Mouse (Mus musculus) megakaryocyte, embryonic 14.5 days (primary cell): Measurements from ENCODE around the gene 4930579F01Rik. TPM values are rescaled to one million over a fixed set of nuclear protein-coding genes. Genes with fewer than 3 reads are reported as not detected.

Experiments
- H3K27me3 ChIP-seq: replicated peaks from 2 replicates; pipeline ENCODE3; 2012; ENCODE audit warnings: inconsistent platforms
- H3K36me3 ChIP-seq: replicated peaks from 2 replicates; pipeline ENCODE3; 2012; ENCODE audit warnings: low read length, inconsistent platforms, mixed read lengths
- H3K4me1 ChIP-seq: 2 replicates; pipeline ENCODE4 v1.6.1; 2012; ENCODE audit warnings: inconsistent platforms
- H3K4me3 ChIP-seq: replicated peaks from 2 replicates; pipeline ENCODE3; 2012; ENCODE audit warnings: moderate library complexity, mild to moderate bottlenecking, inconsistent platforms
- H3K9me3 ChIP-seq: 2 replicates; pipeline ENCODE4 v1.6.1; 2012; ENCODE audit warnings: inconsistent platforms
- FLI1 ChIP-seq: IDR thresholded peaks from 2 replicates; pipeline ENCODE4 v1.6.1; 2012; ENCODE audit warnings: low read length, inconsistent platforms, mixed read lengths
- GATA1 ChIP-seq: IDR thresholded peaks from 3 replicates; pipeline ENCODE4 v1.6.1; 2012; ENCODE audit warnings: mixed read lengths, low read length, inconsistent platforms, borderline replicate concordance
- polyA plus RNA-seq: library from polyadenylated mRNA; stranded (reverse); fragments of >175 nt; gene quantifications from 2 replicates; pipeline ENCODE4 v1.2.3, GENCODE M21; 2012; ENCODE audit warnings: low replicate concordance; ENCODE audit not compliant: insufficient read depth

Gene 4930579F01Rik
- polyA plus RNA-seq, 1 experiment = not detected

DNA sequence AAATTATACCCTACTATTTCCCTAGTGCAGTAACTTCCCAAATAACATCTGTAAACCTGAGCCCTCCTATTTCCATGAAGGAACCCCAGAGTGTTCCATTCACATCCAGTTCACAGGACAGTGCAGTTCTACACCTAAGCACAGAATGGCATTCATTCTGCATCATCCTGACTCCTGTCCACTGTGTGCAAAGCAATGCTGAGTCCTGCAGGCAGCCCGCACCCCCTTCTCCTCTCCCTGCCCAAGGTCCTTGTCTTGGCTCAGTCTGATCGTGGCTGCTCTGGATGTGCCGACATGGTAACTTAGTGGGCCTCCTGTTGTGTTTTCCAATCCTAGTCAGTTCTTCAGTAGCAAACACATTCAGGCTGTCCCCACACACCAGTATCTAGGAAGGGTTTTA, 36.6 kb upstream of the 4930579F01Rik start:
- H3K27me3 ChIP-seq = peaks cover 13% of the 10 kb centered on the region
- TF ChIP-seq GATA1 = no peak
- no peak overlapping the region for H3K4me3 ChIP-seq
- H3K9me3 ChIP-seq = no peaks in the 10 kb centered on the region
- H3K4me1 ChIP-seq = peaks cover 3% of the 10 kb centered on the region
- H3K36me3 ChIP-seq = no peaks in the 10 kb centered on the region

- Histone ChIP-seq H3K4me1 (peaks cover 3% of the 10 kb centered on the region), H3K27me3 (peaks cover 10% of the 10 kb centered on the region), H3K36me3 (no peaks in the 10 kb centered on the region), H3K4me3 (no peak overlapping the region), H3K9me3 (no peaks in the 10 kb centered on the region)
- no peak for TF ChIP-seq GATA1
- TF ChIP-seq FLI1 = no peak
These were observed 35.8 kb upstream of the 4930579F01Rik start for GRCm38 (mm10) chr3:138229448-138229847.

DNA sequence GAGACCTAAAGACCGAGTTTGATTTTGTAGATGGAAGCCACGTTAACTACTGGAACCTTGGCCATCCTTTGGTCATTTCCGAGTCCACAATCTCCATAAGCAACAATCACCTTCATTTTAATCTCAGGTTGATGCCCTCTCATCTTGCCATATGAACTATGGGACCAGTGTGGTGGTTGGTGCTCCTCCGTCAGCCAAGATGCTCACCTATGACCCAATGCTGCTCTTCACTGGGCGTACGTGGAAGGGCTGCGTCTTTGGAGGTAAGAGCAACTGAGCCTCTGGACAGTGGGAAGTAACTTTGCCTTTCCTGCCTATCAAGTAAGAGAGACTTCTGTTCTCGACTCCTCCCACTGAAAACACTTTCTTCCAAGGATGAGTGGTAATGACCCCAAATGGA, 34.2 kb upstream of the 4930579F01Rik start:
- Histone ChIP-seq H3K27me3 (peaks cover 12% of the 10 kb centered on the region), H3K4me1 (peaks cover 3% of the 10 kb centered on the region)
- TF ChIP-seq GATA1 (no peak), FLI1 (no peak)

DNA sequence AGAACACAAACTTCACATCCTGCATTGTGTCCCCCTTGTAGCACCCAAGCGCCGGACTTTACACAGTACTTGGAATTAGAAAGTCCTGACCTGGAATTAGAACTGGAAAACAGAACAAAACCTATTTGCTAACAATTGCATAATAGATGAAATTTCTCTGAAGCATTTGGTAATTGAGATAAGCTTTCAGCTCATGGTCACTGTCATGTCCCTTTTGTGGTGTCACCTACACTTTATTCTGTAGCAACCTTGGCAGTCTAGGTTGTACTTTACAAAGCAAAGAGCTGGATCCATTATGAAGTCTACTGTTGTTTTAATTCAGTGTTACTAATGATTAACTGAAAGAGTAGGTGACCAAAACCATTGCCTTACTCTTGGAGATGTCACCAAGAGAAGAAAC, 33.5 kb upstream of the 4930579F01Rik start:
- TF ChIP-seq GATA1 = no peak
- TF ChIP-seq FLI1 = no peak
- peaks cover 12% of the 10 kb centered on the region for H3K27me3 ChIP-seq
- no peaks in the 10 kb centered on the region for H3K36me3 ChIP-seq
- no peak overlapping the region for H3K4me3 ChIP-seq
- H3K4me1 ChIP-seq = peaks cover 3% of the 10 kb centered on the region
- H3K9me3 ChIP-seq = no peaks in the 10 kb centered on the region

More for the DNA sequence above, 34.2 kb upstream of the 4930579F01Rik start:
- Histone ChIP-seq H3K36me3 (no peaks in the 10 kb centered on the region), H3K4me3 (no peak overlapping the region), H3K9me3 (no peaks in the 10 kb centered on the region)

DNA sequence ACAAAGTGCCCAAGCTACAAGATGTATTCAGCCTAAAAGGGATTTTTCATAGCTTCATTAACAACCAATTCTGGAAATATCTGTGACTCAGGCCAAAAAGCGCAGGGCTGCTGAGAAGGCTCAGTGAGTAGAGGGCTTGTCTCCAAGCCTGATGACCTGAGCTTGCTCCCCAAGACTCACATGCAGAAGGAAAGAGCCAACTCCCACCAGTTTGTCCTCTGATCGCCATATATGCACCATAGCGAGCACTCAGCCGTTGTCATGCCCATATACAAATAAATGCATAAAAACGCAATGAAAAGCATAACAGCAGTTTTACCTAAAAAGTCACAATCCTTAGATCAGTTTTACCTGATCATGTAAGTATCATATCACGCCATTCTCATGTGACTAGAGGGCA, 32.9 kb upstream of the 4930579F01Rik start:
- TF ChIP-seq FLI1 (no peak), GATA1 (no peak)
- peaks cover 3% of the 10 kb centered on the region for H3K4me1 ChIP-seq
- H3K9me3 ChIP-seq = no peaks in the 10 kb centered on the region
- no peak overlapping the region for H3K4me3 ChIP-seq
- H3K36me3 ChIP-seq = no peaks in the 10 kb centered on the region
- H3K27me3 ChIP-seq = peaks cover 12% of the 10 kb centered on the region

DNA sequence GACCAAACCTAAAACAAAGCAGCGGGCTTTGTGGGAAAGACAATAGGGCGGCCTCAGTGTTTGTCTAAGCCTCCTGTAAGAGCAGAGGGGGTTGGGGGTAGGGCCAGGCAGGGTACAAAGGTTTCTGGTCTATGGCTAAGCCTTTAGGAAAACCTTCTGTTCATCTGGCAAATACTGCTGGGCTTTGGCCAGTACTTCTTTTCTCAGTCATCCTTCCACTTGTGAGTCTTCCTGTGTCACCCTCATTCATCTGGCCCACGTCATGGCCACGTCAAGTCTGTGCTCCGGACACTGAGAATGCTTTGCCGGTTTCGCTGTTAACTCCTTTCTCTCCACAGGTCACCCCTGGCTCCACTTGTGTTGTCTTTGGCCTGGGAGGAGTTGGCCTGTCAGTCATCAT, 32.2 kb upstream of the 4930579F01Rik start:
- H3K36me3 ChIP-seq = no peaks in the 10 kb centered on the region
- no peak overlapping the region for H3K4me3 ChIP-seq
- peaks cover 14% of the 10 kb centered on the region for H3K27me3 ChIP-seq
- no peaks in the 10 kb centered on the region for H3K9me3 ChIP-seq
- TF ChIP-seq GATA1 (no peak), FLI1 (no peak)
- H3K4me1 ChIP-seq = peaks cover 3% of the 10 kb centered on the region

DNA sequence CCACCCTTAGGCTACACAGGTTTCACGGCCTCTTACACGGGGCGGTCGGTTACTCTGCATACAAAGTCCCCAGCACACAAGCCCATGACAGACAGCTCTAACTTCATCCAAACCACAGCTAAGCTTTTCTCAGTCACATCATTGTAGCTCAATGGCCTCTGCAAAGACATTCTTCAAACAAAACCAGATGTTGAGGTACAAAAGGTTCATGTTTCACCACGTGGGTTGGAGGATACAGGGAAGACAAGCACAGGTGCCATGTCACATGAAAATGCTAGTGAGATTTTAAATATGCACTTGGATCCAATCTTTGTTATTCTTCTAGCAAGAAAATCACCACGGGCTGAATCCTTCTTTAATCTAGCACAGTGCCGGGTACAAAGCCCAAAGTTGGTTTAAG, 31.7 kb upstream of the 4930579F01Rik start:
- peaks cover 14% of the 10 kb centered on the region for H3K27me3 ChIP-seq
- H3K36me3 ChIP-seq = no peaks in the 10 kb centered on the region
- H3K9me3 ChIP-seq = no peaks in the 10 kb centered on the region
- H3K4me1 ChIP-seq = no peaks in the 10 kb centered on the region; the same call in 1 of the 2 replicates
- H3K4me3 ChIP-seq = no peak overlapping the region
- no peak for TF ChIP-seq GATA1

DNA sequence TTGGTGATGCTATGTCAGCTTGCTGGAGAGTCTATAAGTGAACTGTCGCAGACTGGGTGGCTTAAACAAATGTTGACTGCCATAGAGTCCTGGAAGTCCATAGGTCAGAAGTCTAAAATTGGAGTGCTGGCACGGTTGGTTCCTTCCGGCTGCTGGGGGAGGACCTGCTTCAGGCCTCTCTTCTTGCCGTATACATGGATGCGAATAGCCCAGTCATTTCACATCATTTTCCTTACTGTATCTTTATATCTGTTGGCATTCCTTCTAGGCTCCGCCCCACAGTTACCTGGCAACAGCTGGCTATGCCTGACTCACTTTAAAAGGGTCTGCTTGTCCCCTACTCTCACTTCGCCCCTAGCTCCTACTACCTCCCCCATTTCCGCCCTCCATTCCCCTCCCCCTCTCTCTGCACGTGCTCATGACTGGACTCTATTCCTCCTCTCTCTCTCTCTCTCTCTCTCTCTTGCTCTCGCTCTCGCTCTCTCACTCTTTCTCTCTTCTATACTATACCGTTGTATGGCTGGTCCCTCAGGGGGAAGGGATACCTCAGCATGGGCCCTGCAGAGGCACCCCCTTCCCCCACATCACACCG, 30.8 kb upstream of the 4930579F01Rik start:
- Histone ChIP-seq H3K4me1 (no peaks in the 10 kb centered on the region; the same call in 1 of the 2 replicates), H3K36me3 (no peaks in the 10 kb centered on the region), H3K9me3 (no peaks in the 10 kb centered on the region), H3K27me3 (peaks cover 12% of the 10 kb centered on the region), H3K4me3 (no peak overlapping the region)
- no peak for TF ChIP-seq FLI1
- no peak for TF ChIP-seq GATA1

DNA sequence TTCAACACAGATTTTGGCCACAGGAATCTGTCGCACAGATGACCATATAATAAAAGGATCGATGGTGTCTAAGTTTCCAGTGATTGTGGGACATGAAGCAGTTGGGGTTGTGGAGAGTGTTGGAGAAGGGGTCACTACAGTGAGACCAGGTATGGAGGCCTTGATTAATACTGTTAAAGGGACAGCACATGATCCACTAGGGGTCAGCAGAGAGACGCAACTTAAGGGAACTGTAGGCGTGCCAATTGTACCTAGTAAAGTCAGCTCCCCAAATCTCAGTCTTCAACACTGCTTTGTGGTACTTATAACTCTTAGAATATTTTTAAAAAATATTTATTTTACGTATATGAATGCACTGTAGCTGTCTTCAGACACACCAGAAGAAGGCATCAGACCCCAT, 29.3 kb upstream of the 4930579F01Rik start:
- TF ChIP-seq GATA1 (no peak), FLI1 (no peak)
- no peaks in the 10 kb centered on the region; the same call in 1 of the 2 replicates for H3K4me1 ChIP-seq
- H3K27me3 ChIP-seq = peaks cover 12% of the 10 kb centered on the region
- H3K36me3 ChIP-seq = no peaks in the 10 kb centered on the region
- no peak overlapping the region for H3K4me3 ChIP-seq
- no peaks in the 10 kb centered on the region for H3K9me3 ChIP-seq

GRCm38 (mm10) chr3:138222511-138222910, 28.9 kb upstream of the 4930579F01Rik start:
- no peak overlapping the region for H3K4me3 ChIP-seq
- H3K4me1 ChIP-seq = no peaks in the 10 kb centered on the region; the same call in 1 of the 2 replicates
- TF ChIP-seq FLI1 = no peak
- TF ChIP-seq GATA1 = no peak
- no peaks in the 10 kb centered on the region for H3K36me3 ChIP-seq
- H3K27me3 ChIP-seq = peaks cover 9% of the 10 kb centered on the region
- H3K9me3 ChIP-seq = no peaks in the 10 kb centered on the region

GRCm38 (mm10) chr3:138221116-138221515, 27.5 kb upstream of the 4930579F01Rik start:
- Histone ChIP-seq H3K36me3 (no peaks in the 10 kb centered on the region), H3K4me1 (no peaks in the 10 kb centered on the region; the same call in 1 of the 2 replicates), H3K27me3 (peaks cover 6% of the 10 kb centered on the region), H3K9me3 (no peaks in the 10 kb centered on the region), H3K4me3 (no peak overlapping the region)
- no peak for TF ChIP-seq FLI1
- TF ChIP-seq GATA1 = no peak
